Mouse (Mus musculus): ENCODE measurements at regions not wholly inside any gene's neighbourhood (a gene's known extent, or its start where the extent isn't known, plus 50 kb on each side); places are given as distances from the start of the nearest gene placed in this dataset.

DNA sequence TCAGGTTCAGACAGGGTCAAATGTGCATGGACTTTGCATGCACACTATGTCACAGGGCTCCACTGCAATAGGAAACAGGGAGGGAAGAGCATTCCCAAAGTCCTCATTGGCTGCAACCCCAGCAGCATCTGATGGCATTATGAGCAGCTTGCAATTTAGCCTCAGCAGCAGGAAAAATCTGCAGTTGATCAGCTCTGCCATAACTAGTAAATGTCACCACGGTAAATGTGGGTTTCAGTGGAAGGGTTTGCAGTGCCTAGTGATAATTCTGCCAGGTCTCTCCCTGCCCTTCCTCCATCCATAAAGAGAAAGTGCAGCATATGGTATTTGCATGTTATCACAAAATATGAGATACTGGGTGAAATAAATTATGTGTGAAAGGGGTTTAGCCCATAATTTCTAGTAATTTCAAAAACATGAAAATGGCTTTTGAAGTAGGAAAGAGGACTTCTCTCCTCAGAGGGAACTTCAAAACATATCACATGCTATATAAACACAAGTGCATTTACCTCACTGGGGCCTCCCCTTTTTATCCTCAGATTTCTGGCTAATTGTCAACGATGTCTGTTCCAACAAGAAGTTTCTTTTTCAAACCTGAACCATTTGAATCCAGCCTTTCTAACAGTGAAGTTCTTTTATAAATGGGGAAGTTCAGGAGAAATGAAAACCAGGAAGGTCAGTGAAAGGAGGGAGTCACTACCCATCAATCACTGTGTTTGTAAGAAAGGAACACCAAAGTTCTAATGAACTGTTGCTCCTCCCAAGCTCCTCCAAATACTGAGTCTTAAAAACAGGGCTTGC is 303.5 kb downstream of the Meis1 start:
- no peak overlapping the region for H3K9ac ChIP-seq (ENCODE audit: insufficient read depth, low read depth, low read length, poor library complexity, severe bottlenecking)
- no peak for DNase-seq (ENCODE audit: low read depth, low spot score)
- H3K27ac ChIP-seq (ENCODE audit: insufficient read depth, low read depth, low read length, poor library complexity, severe bottlenecking) = no peak overlapping the region
- H3K4me3 ChIP-seq (ENCODE audit: insufficient read depth in 1 of 2, low read depth in 1 of 2, low read length in 2 of 2, poor library complexity in 1 of 2, severe bottlenecking in 1 of 2) = no peak overlapping the region
- in situ Hi-C loops (cut with MboI; ENCODE audit: low sequenced_read_pairs in 2 of 2, unreplicated experiment in 2 of 2) = no loop called here
- no peak for TF ChIP-seq MAFK (IDR thresholded peaks at IDR 0.05; ENCODE audit: insufficient read depth, low read depth, low read length)
- no peak for TF ChIP-seq ZNF384 (IDR thresholded peaks at IDR 0.05; ENCODE audit: low read depth, low read length)
- no peak for TF ChIP-seq HCFC1 (IDR thresholded peaks at IDR 0.05; ENCODE audit: borderline replicate concordance, insufficient read depth, low read length)
- no peak for TF ChIP-seq ZC3H11A (IDR thresholded peaks at IDR 0.05; ENCODE audit: borderline replicate concordance, low read depth, low read length)
- no peak for TF ChIP-seq CHD2 (IDR thresholded peaks at IDR 0.05; ENCODE audit: low read depth, low read length)
- no peaks in the 10 kb centered on the region for H3K36me3 ChIP-seq (ENCODE audit: control insufficient read depth, insufficient read depth, low read length, poor library complexity, severe bottlenecking)
- H3K4me1 ChIP-seq (ENCODE audit: control insufficient read depth in 2 of 2, insufficient read depth in 2 of 2, low read length in 2 of 2, poor library complexity in 1 of 2) = no peaks in the 10 kb centered on the region
- no peaks in the 10 kb centered on the region for H3K9me3 ChIP-seq (ENCODE audit: control insufficient read depth, insufficient read depth, low read depth, low read length)

DNA sequence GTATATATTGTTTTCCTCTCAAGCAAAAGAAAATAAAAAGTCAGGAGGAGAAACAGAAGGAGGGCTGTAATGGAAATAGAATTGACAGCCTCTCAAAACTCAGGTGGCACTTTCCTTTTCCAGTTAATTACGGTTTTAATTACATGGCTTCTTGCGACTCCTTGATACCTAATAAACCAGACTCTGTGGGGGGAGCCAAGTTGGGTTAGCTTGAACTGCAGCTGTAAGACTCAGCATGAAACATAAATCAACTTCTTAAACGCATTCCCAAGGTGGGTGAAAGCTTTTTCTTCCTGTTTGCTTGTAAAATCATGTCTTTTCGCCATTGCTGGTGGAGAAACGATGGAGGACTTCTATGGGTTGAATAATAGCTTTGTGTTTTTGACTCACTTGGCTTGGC is 304.4 kb downstream of the Meis1 start:
- H3K4me1 ChIP-seq (ENCODE audit: control insufficient read depth in 2 of 2, insufficient read depth in 2 of 2, low read length in 2 of 2, poor library complexity in 1 of 2) = no peaks in the 10 kb centered on the region
- no peak overlapping the region for H3K4me3 ChIP-seq (ENCODE audit: insufficient read depth in 1 of 2, low read depth in 1 of 2, low read length in 2 of 2, poor library complexity in 1 of 2, severe bottlenecking in 1 of 2)
- no peaks in the 10 kb centered on the region for H3K36me3 ChIP-seq (ENCODE audit: control insufficient read depth, insufficient read depth, low read length, poor library complexity, severe bottlenecking)
- no peak for TF ChIP-seq ZC3H11A (IDR thresholded peaks at IDR 0.05; ENCODE audit: borderline replicate concordance, low read depth, low read length)
- no peak for TF ChIP-seq ZNF384 (IDR thresholded peaks at IDR 0.05; ENCODE audit: low read depth, low read length)
- TF ChIP-seq HCFC1 (IDR thresholded peaks at IDR 0.05; ENCODE audit: borderline replicate concordance, insufficient read depth, low read length) = no peak
- no peak for TF ChIP-seq MAFK (IDR thresholded peaks at IDR 0.05; ENCODE audit: insufficient read depth, low read depth, low read length)
- TF ChIP-seq CHD2 (IDR thresholded peaks at IDR 0.05; ENCODE audit: low read depth, low read length) = no peak
- H3K9me3 ChIP-seq (ENCODE audit: control insufficient read depth, insufficient read depth, low read depth, low read length) = no peaks in the 10 kb centered on the region
- no peak for DNase-seq (ENCODE audit: low read depth, low spot score)
- in situ Hi-C loops (cut with MboI; ENCODE audit: low sequenced_read_pairs in 2 of 2, unreplicated experiment in 2 of 2) = no loop called here
- H3K9ac ChIP-seq (ENCODE audit: insufficient read depth, low read depth, low read length, poor library complexity, severe bottlenecking) = no peak overlapping the region
- no peak overlapping the region for H3K27ac ChIP-seq (ENCODE audit: insufficient read depth, low read depth, low read length, poor library complexity, severe bottlenecking)

DNA sequence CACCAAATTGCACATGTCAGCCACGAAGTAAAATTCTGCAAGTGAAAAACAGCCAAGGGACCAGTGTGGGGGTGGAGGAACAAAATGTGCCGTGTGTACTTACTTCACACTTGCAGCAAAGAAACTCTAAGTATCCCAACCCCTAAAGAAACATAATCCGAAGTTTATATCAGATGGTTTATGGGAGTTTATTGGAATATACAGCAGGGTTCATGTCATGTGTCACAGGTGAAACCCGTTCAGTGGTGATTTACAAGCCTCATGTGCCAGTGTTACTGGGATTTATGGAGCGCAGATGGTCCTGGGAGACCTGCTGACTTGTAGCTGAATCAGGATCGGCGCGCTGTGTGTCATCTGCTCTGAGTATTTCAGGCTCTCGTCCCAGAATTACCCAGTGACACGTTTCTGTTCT is 306.1 kb downstream of the Meis1 start:
- in situ Hi-C loops (cut with MboI; ENCODE audit: low sequenced_read_pairs in 2 of 2, unreplicated experiment in 2 of 2) = no loop called here
- DNase-seq (ENCODE audit: low read depth, low spot score) = no peak
- TF ChIP-seq ZNF384 (IDR thresholded peaks at IDR 0.05; ENCODE audit: low read depth, low read length) (no peak), HCFC1 (IDR thresholded peaks at IDR 0.05; ENCODE audit: borderline replicate concordance, insufficient read depth, low read length) (no peak), CHD2 (IDR thresholded peaks at IDR 0.05; ENCODE audit: low read depth, low read length) (no peak), MAFK (IDR thresholded peaks at IDR 0.05; ENCODE audit: insufficient read depth, low read depth, low read length) (no peak), ZC3H11A (IDR thresholded peaks at IDR 0.05; ENCODE audit: borderline replicate concordance, low read depth, low read length) (no peak)
- Histone ChIP-seq H3K9me3 (ENCODE audit: control insufficient read depth, insufficient read depth, low read depth, low read length) (no peaks in the 10 kb centered on the region), H3K36me3 (ENCODE audit: control insufficient read depth, insufficient read depth, low read length, poor library complexity, severe bottlenecking) (no peaks in the 10 kb centered on the region), H3K4me3 (ENCODE audit: insufficient read depth in 1 of 2, low read depth in 1 of 2, low read length in 2 of 2, poor library complexity in 1 of 2, severe bottlenecking in 1 of 2) (no peak overlapping the region), H3K4me1 (ENCODE audit: control insufficient read depth in 2 of 2, insufficient read depth in 2 of 2, low read length in 2 of 2, poor library complexity in 1 of 2) (no peaks in the 10 kb centered on the region), H3K27ac (ENCODE audit: insufficient read depth, low read depth, low read length, poor library complexity, severe bottlenecking) (no peak overlapping the region), H3K9ac (ENCODE audit: insufficient read depth, low read depth, low read length, poor library complexity, severe bottlenecking) (no peak overlapping the region)

DNA sequence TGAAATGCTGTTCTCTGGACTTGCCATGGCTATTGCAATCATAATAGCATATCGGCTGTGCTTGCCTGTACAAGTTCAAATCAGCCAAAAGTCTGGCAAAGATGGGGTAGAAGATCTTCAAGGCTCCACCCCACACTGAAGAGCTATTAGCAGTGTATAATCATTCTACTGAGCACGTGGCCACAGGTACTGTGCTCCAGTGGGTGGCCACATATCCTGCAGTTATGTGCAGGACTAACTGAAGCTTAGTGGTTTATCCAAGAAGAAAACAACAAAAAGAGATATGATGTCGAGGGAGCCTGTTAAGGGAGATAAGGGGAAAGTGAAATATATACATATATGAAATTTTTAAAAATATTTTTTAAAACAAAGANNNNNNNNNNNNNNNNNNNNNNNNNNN is 309.2 kb downstream of the Meis1 start:
- Histone ChIP-seq H3K4me1 (ENCODE audit: control insufficient read depth in 2 of 2, insufficient read depth in 2 of 2, low read length in 2 of 2, poor library complexity in 1 of 2) (no peaks in the 10 kb centered on the region), H3K4me3 (ENCODE audit: insufficient read depth in 1 of 2, low read depth in 1 of 2, low read length in 2 of 2, poor library complexity in 1 of 2, severe bottlenecking in 1 of 2) (no peak overlapping the region), H3K9me3 (ENCODE audit: control insufficient read depth, insufficient read depth, low read depth, low read length) (no peaks in the 10 kb centered on the region), H3K36me3 (ENCODE audit: control insufficient read depth, insufficient read depth, low read length, poor library complexity, severe bottlenecking) (no peaks in the 10 kb centered on the region), H3K9ac (ENCODE audit: insufficient read depth, low read depth, low read length, poor library complexity, severe bottlenecking) (no peak overlapping the region), H3K27ac (ENCODE audit: insufficient read depth, low read depth, low read length, poor library complexity, severe bottlenecking) (no peak overlapping the region)
- DNase-seq (ENCODE audit: low read depth, low spot score) = no peak
- in situ Hi-C loops (cut with MboI; ENCODE audit: low sequenced_read_pairs in 2 of 2, unreplicated experiment in 2 of 2) = no loop called here
- no peak for TF ChIP-seq CHD2 (IDR thresholded peaks at IDR 0.05; ENCODE audit: low read depth, low read length)
- TF ChIP-seq ZC3H11A (IDR thresholded peaks at IDR 0.05; ENCODE audit: borderline replicate concordance, low read depth, low read length) = no peak
- TF ChIP-seq ZNF384 (IDR thresholded peaks at IDR 0.05; ENCODE audit: low read depth, low read length) = no peak
- no peak for TF ChIP-seq HCFC1 (IDR thresholded peaks at IDR 0.05; ENCODE audit: borderline replicate concordance, insufficient read depth, low read length)
- TF ChIP-seq MAFK (IDR thresholded peaks at IDR 0.05; ENCODE audit: insufficient read depth, low read depth, low read length) = no peak

Data from ES-E14 (cell line).